Mouse (Mus musculus): ENCODE data around the gene Lect2. TPM values are rescaled to one million over a fixed set of nuclear protein-coding genes. Genes with fewer than 3 reads are reported as not detected.

Gene Lect2
- polyA plus RNA-seq, 1 experiment: not detected

GRCm38 (mm10) chr13:56561129-56561528, 12.8 kb upstream of the Lect2 start:
- H3K4me1 ChIP-seq: no peaks in the 10 kb centered on the region
- no peaks in the 10 kb centered on the region for H3K9me3 ChIP-seq
- no peak for TF ChIP-seq FLI1 (IDR thresholded peaks at IDR 0.05; ENCODE audit: low read length)
- no peak for TF ChIP-seq GATA1 (IDR thresholded peaks at IDR 0.05; ENCODE audit: borderline replicate concordance, low read length)
- no peaks in the 10 kb centered on the region for H3K36me3 ChIP-seq (replicated peaks; ENCODE audit: low read length)
- H3K27me3 ChIP-seq (replicated peaks): peaks cover 14% of the 10 kb centered on the region
- H3K4me3 ChIP-seq (replicated peaks): no peak overlapping the region

DNA sequence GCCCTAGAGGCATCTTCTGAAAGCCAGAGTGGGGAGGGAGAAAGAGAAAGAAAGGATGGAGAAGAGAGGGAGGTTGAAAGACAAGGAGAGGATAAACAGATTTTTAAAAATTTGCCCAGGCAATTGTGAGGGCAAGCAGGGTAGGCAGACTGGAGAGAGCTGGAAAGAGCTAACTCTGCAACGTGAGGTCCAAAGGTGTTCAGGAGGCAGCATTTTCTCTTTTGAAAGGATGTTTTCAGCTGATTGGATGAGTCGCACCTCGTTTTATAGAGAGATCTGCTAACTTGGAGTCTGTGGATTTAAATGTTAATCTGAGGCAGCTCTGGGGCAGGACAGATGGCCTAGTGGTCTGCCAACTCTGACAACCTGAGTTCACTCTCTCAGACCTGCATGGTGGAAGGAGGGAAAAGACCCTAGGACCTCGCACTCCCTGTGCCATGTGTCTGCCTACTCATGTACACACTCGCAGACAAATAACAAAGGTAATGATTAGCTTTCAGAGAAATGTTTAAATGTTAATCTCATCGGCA, 11.6 kb upstream of the Lect2 start:
- Histone ChIP-seq H3K4me3 (replicated peaks) (no peak overlapping the region), H3K9me3 (no peaks in the 10 kb centered on the region), H3K4me1 (no peaks in the 10 kb centered on the region), H3K27me3 (replicated peaks) (peaks cover 14% of the 10 kb centered on the region), H3K36me3 (replicated peaks; ENCODE audit: low read length) (no peaks in the 10 kb centered on the region)
- TF ChIP-seq GATA1 (IDR thresholded peaks at IDR 0.05; ENCODE audit: borderline replicate concordance, low read length): no peak

DNA sequence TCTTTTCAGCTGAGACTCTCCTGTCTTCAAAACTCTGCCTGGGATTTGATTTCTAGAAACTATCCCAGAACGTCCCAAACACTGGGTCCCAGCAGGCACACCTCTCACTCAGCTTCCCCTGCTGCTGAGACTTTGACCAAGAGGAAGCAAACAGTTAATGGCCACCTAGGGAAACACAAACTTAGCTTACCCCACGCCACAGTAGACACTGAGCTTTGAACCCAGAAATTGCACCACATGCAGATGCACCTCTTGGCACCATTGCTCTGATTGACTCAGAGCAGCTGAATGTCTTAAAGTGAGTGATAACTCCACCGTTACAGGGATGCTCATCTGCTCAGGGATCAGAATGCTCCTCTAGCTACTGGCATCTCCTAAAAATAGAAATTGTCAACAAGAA, 10.5 kb upstream of the Lect2 start:
- Histone ChIP-seq H3K4me1 (no peaks in the 10 kb centered on the region), H3K4me3 (replicated peaks) (no peak overlapping the region), H3K36me3 (replicated peaks; ENCODE audit: low read length) (no peaks in the 10 kb centered on the region), H3K27me3 (replicated peaks) (peaks cover 14% of the 10 kb centered on the region), H3K9me3 (no peaks in the 10 kb centered on the region)
- TF ChIP-seq GATA1 (IDR thresholded peaks at IDR 0.05; ENCODE audit: borderline replicate concordance, low read length): no peak

GRCm38 (mm10) chr13:56556701-56557100, 8.4 kb upstream of the Lect2 start:
- H3K27me3 ChIP-seq (replicated peaks): peaks cover 14% of the 10 kb centered on the region
- no peak for TF ChIP-seq GATA1 (IDR thresholded peaks at IDR 0.05; ENCODE audit: borderline replicate concordance, low read length)
- TF ChIP-seq FLI1 (IDR thresholded peaks at IDR 0.05; ENCODE audit: low read length): no peak
- no peaks in the 10 kb centered on the region for H3K36me3 ChIP-seq (replicated peaks; ENCODE audit: low read length)
- no peak overlapping the region for H3K4me3 ChIP-seq (replicated peaks)
- H3K4me1 ChIP-seq: no peaks in the 10 kb centered on the region
- no peaks in the 10 kb centered on the region for H3K9me3 ChIP-seq

GRCm38 (mm10) chr13:56555957-56556356, 7.7 kb upstream of the Lect2 start:
- Histone ChIP-seq H3K9me3 (no peaks in the 10 kb centered on the region), H3K4me3 (replicated peaks) (no peak overlapping the region), H3K4me1 (no peaks in the 10 kb centered on the region), H3K27me3 (replicated peaks) (peaks cover 9% of the 10 kb centered on the region), H3K36me3 (replicated peaks; ENCODE audit: low read length) (no peaks in the 10 kb centered on the region)
- TF ChIP-seq GATA1 (IDR thresholded peaks at IDR 0.05; ENCODE audit: borderline replicate concordance, low read length): no peak

DNA sequence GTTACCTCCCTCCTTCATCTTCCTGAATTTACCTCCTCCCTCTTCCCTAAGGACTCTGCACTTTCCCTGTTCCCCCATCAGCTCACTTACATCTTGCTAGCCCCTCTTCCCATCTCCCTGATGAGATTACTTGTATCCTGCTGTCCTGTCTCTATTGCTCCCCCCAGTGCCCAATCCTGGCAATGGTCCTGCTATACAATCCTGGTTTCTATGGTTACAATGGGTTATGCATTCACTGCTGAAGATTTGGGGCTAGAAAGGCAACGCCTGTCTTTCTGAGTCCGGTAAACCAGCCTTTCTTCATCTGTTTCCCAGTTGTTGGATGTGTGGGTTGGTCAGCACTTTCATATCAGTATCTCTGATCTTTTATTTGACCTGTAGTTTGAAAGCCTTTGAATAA, 6.1 kb upstream of the Lect2 start:
- Histone ChIP-seq H3K4me1 (peaks cover 3% of the 10 kb centered on the region), H3K9me3 (no peaks in the 10 kb centered on the region), H3K36me3 (replicated peaks; ENCODE audit: low read length) (no peaks in the 10 kb centered on the region), H3K4me3 (replicated peaks) (no peak overlapping the region), H3K27me3 (replicated peaks) (peaks cover 6% of the 10 kb centered on the region)
- no peak for TF ChIP-seq GATA1 (IDR thresholded peaks at IDR 0.05; ENCODE audit: borderline replicate concordance, low read length)
- TF ChIP-seq FLI1 (IDR thresholded peaks at IDR 0.05; ENCODE audit: low read length): no peak

DNA sequence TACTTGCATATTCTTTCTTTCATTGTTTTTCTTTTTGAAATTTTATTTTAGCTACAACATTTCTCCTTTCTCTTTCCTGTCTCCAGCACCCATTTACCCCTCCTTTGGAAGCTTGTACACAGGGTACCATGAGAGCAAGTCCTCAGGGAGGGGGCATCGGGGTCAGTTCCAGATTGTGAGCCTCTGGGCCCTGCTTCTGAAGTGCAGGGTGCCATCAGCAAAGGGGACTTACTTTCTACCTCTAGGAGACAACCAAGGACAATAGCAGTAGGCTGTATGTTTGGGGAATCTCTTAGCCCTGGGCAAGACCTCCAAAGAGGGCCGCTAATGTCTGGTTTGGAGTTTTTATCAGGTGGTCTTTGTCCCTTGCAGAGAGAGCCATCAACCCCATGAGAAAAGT, 5.6 kb upstream of the Lect2 start:
- H3K4me3 ChIP-seq (replicated peaks): no peak overlapping the region
- H3K27me3 ChIP-seq (replicated peaks): peaks cover 1% of the 10 kb centered on the region
- TF ChIP-seq FLI1 (IDR thresholded peaks at IDR 0.05; ENCODE audit: low read length) (no peak), GATA1 (IDR thresholded peaks at IDR 0.05; ENCODE audit: borderline replicate concordance, low read length) (no peak)
- peaks cover 4% of the 10 kb centered on the region for H3K4me1 ChIP-seq
- no peaks in the 10 kb centered on the region for H3K36me3 ChIP-seq (replicated peaks; ENCODE audit: low read length)
- H3K9me3 ChIP-seq: no peaks in the 10 kb centered on the region

DNA sequence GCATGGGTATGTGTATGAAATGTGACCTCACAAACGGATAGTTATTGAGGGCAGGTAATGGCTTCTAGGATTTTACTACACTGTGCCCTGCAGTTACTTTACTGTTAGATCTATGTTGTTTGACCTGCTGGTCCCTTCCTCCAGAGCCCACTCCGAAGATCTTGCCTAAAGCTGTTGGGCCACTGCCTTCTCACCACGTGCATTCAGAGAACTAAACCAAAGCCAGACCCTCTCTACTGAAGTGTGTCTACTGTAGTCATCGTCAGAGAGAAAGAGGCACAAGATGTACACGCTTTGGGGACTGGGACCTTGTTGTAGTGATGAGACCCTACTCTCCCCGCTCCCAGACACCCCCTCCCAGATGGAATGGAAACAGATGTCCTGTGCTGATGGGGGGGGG, 3.4 kb upstream of the Lect2 start:
- no peaks in the 10 kb centered on the region for H3K9me3 ChIP-seq
- H3K27me3 ChIP-seq (replicated peaks): no peaks in the 10 kb centered on the region
- H3K4me1 ChIP-seq: peaks cover 4% of the 10 kb centered on the region
- no peaks in the 10 kb centered on the region for H3K36me3 ChIP-seq (replicated peaks; ENCODE audit: low read length)
- no peak overlapping the region for H3K4me3 ChIP-seq (replicated peaks)
- TF ChIP-seq FLI1 (IDR thresholded peaks at IDR 0.05; ENCODE audit: low read length): no peak
- no peak for TF ChIP-seq GATA1 (IDR thresholded peaks at IDR 0.05; ENCODE audit: borderline replicate concordance, low read length)

GRCm38 (mm10) chr13:56550574-56550973, 2.3 kb upstream of the Lect2 start:
- Histone ChIP-seq H3K36me3 (replicated peaks; ENCODE audit: low read length) (no peaks in the 10 kb centered on the region), H3K9me3 (no peaks in the 10 kb centered on the region), H3K27me3 (replicated peaks) (no peaks in the 10 kb centered on the region), H3K4me1 (peaks cover 4% of the 10 kb centered on the region), H3K4me3 (replicated peaks) (no peak overlapping the region)
- no peak for TF ChIP-seq FLI1 (IDR thresholded peaks at IDR 0.05; ENCODE audit: low read length)
- TF ChIP-seq GATA1 (IDR thresholded peaks at IDR 0.05; ENCODE audit: borderline replicate concordance, low read length): no peak

GRCm38 (mm10) chr13:56549364-56549763, 1.1 kb upstream of the Lect2 start:
- TF ChIP-seq FLI1 (IDR thresholded peaks at IDR 0.05; ENCODE audit: low read length): no peak
- no peak for TF ChIP-seq GATA1 (IDR thresholded peaks at IDR 0.05; ENCODE audit: borderline replicate concordance, low read length)
- H3K27me3 ChIP-seq (replicated peaks): no peaks in the 10 kb centered on the region
- H3K36me3 ChIP-seq (replicated peaks; ENCODE audit: low read length): no peaks in the 10 kb centered on the region
- peaks cover 4% of the 10 kb centered on the region for H3K4me1 ChIP-seq
- no peak overlapping the region for H3K4me3 ChIP-seq (replicated peaks)
- H3K9me3 ChIP-seq: no peaks in the 10 kb centered on the region

- no peaks in the 10 kb centered on the region for H3K27me3 ChIP-seq (replicated peaks)
Observed at GRCm38 (mm10) chr13:56544956-56545355, 3.3 kb downstream of the Lect2 start.

More at GRCm38 (mm10) chr13:56544956-56545355, 3.3 kb downstream of the Lect2 start:
- Histone ChIP-seq H3K36me3 (replicated peaks; ENCODE audit: low read length) (no peaks in the 10 kb centered on the region), H3K4me3 (replicated peaks) (no peak overlapping the region), H3K4me1 (peaks cover 4% of the 10 kb centered on the region), H3K9me3 (no peaks in the 10 kb centered on the region)
- no peak for TF ChIP-seq FLI1 (IDR thresholded peaks at IDR 0.05; ENCODE audit: low read length)
- TF ChIP-seq GATA1 (IDR thresholded peaks at IDR 0.05; ENCODE audit: borderline replicate concordance, low read length): no peak
